Mouse (Mus musculus) ES-E14 (cell line): ENCODE measurements around the gene Gm17482. TPM values are rescaled to one million over a fixed set of nuclear protein-coding genes. Genes with fewer than 3 reads are reported as not detected.
A peak's percentile ranks its signal among the peaks of the same experiment; 100 is the strongest.

ENCODE experiments used
- DNase-seq: peaks from one replicate; pipeline ENCODE4 v3.0.0-alpha.2; 2013; ENCODE audit warnings: low read depth, low spot score
- H3K27ac ChIP-seq: 2 replicates; pipeline ENCODE4 v1.5.1; 2012; ENCODE audit warnings: low read depth, mild to moderate bottlenecking, low read length, moderate library complexity, mixed read lengths; ENCODE audit not compliant: poor library complexity, insufficient read depth, severe bottlenecking
- H3K36me3 ChIP-seq: 2 replicates; pipeline ENCODE4 v1.6.1; 2012; ENCODE audit warnings: mild to moderate bottlenecking, low read length, moderate library complexity, mixed read lengths; ENCODE audit not compliant: control insufficient read depth, poor library complexity, insufficient read depth, severe bottlenecking
- H3K4me1 ChIP-seq, 2 experiments: fragments of 150-350 bp in 1 of 2; sonication (generic) in 1 of 2; 2 replicates each; pipeline ENCODE4 v1.6.1; 2012; ENCODE audit warnings: low read length in 2 of 2, mild to moderate bottlenecking in 1 of 2, mixed read lengths in 1 of 2; ENCODE audit not compliant: control insufficient read depth in 2 of 2, insufficient read depth in 2 of 2, poor library complexity in 1 of 2
- H3K4me3 ChIP-seq, 2 experiments: fragments of 150-350 bp in 1 of 2; sonication (generic) in 1 of 2; 2 replicates each; pipeline ENCODE4 v1.5.1; 2012; ENCODE audit warnings: low read length in 2 of 2, low read depth in 1 of 2, mild to moderate bottlenecking in 1 of 2, mixed read lengths in 1 of 2; ENCODE audit not compliant: insufficient read depth in 1 of 2, poor library complexity in 1 of 2, severe bottlenecking in 1 of 2
- H3K9ac ChIP-seq: 2 replicates; pipeline ENCODE4 v1.6.1; 2012; ENCODE audit warnings: low read depth, mild to moderate bottlenecking, low read length, mixed read lengths; ENCODE audit not compliant: poor library complexity, insufficient read depth, severe bottlenecking
- H3K9me3 ChIP-seq: fragments of 150-350 bp; sonication (generic); 2 replicates; pipeline ENCODE4 v1.6.1; 2012; ENCODE audit warnings: low read depth, mild to moderate bottlenecking, low read length; ENCODE audit not compliant: control insufficient read depth, insufficient read depth
- CHD2 ChIP-seq: IDR thresholded peaks from 2 replicates; pipeline ENCODE4 v1.6.1; 2014; ENCODE audit warnings: mild to moderate bottlenecking, low read depth, low read length, inconsistent platforms
- HCFC1 ChIP-seq: IDR thresholded peaks from 2 replicates; pipeline ENCODE4 v1.6.1; 2012; ENCODE audit warnings: low read length, inconsistent platforms, borderline replicate concordance; ENCODE audit not compliant: insufficient read depth
- MAFK ChIP-seq: IDR thresholded peaks from 2 replicates; pipeline ENCODE4 v1.6.1; 2014; ENCODE audit warnings: mild to moderate bottlenecking, low read depth, low read length, inconsistent platforms; ENCODE audit not compliant: insufficient read depth
- ZC3H11A ChIP-seq: IDR thresholded peaks from 2 replicates; pipeline ENCODE4 v1.6.1; 2012; ENCODE audit warnings: low read depth, mild to moderate bottlenecking, inconsistent platforms, low read length, borderline replicate concordance
- ZNF384 ChIP-seq: IDR thresholded peaks from 2 replicates; pipeline ENCODE4 v1.6.1; 2012; ENCODE audit warnings: low read depth, low read length, inconsistent platforms
- in situ Hi-C, 2 experiments: fragments of 600-800 bp; cut with MboI; formaldehyde crosslinking; loops; one replicate each; pipeline ENCODE4 v1.15.1; 2025; ENCODE audit warnings: low sequenced_read_pairs in 2 of 2, inconsistent platforms in 1 of 2; ENCODE audit not compliant: unreplicated experiment in 2 of 2
- total RNA-seq: library from RNA; depleted of rRNA; stranded (reverse); fragments of 300-350 nt; gene quantifications from 2 replicates; pipeline ENCODE4 v1.2.3, GENCODE M21; 2012

Gene Gm17482
- total RNA-seq, 1 experiment = not detected

DNA sequence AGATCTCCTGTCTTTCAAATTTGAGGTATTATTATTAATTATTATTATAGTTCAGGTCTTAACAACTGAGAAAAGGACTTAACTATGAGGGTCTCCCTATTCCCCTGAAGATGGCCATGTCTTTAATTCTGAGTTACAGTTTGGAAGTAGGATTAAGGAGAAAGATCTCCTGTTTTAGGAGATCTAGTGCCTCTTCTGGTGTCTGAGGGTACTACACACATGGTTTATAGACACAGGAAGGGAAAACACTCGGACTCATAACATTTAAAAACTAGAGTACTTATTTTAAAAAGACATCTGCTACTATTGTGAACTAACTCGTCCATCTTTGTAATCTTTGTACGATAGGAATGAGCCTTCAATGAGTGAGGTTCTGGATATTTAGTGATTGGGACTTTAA lies 24.1 kb upstream of the Gm17482 start:
- no peak overlapping the region for H3K9ac ChIP-seq
- in situ Hi-C loops = no loop called here

DNA sequence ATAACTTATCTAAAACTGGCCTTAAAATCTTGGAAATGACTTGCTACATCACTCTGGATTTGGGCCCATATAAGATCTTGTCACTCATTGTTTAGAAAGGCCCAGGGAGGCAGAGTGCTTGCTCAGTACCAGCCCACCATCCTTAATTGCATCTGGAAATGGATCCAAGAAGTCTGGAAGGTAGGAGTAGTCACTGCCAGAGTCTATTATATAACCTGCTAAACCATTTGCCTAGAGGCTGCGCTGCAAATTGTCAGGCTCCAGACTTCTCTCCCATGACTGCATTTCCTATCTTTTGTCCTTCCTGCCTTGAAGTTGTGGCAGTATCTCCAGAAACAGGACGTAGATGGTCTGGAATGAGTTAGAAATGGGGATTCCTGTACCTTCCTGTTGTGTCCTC lies 17.0 kb upstream of the Gm17482 start:
- in situ Hi-C loops = no loop called here
- Histone ChIP-seq H3K36me3 (no peaks in the 10 kb centered on the region), H3K4me3 (no peak overlapping the region), H3K27ac (no peak overlapping the region), H3K9ac (no peak overlapping the region), H3K9me3 (no peaks in the 10 kb centered on the region), H3K4me1 (no peaks in the 10 kb centered on the region)
- TF ChIP-seq ZC3H11A (no peak), CHD2 (no peak), MAFK (no peak), ZNF384 (no peak), HCFC1 (no peak)
- no peak for DNase-seq

More for the DNA sequence above, 24.1 kb upstream of the Gm17482 start:
- no peaks in the 10 kb centered on the region for H3K9me3 ChIP-seq
- TF ChIP-seq CHD2 (no peak), MAFK (no peak), ZNF384 (no peak), HCFC1 (no peak), ZC3H11A (no peak)
- peak; percentile 28 for DNase-seq
- H3K4me1 ChIP-seq = no peaks in the 10 kb centered on the region
- H3K36me3 ChIP-seq = no peaks in the 10 kb centered on the region
- no peak overlapping the region for H3K27ac ChIP-seq
- no peak overlapping the region for H3K4me3 ChIP-seq

DNA sequence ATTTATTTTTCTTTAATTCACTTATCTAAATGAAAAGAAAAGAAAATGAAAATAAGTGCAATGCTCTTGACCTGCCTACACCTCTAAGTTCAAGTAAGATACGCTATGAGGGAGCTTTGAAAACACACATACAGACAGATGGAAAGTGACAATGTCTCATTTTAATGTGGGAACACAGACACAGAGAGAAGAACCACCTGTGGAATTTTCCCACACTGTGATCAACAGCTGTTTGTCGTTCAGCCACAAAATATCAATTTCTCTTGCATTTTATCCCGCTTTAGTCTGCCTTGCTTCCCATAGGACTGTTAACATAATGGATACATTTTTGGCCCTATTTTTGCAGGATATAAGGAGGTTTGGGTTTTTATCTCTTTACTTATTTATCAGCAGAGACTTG lies 16.3 kb upstream of the Gm17482 start:
- H3K36me3 ChIP-seq = no peaks in the 10 kb centered on the region
- no peaks in the 10 kb centered on the region for H3K9me3 ChIP-seq
- no peak overlapping the region for H3K27ac ChIP-seq
- no peak for DNase-seq
- no peak for TF ChIP-seq HCFC1
- TF ChIP-seq MAFK = no peak
- no peak for TF ChIP-seq ZC3H11A
- TF ChIP-seq ZNF384 = no peak
- no peak for TF ChIP-seq CHD2
- H3K4me3 ChIP-seq = no peak overlapping the region
- no peaks in the 10 kb centered on the region for H3K4me1 ChIP-seq
- no peak overlapping the region for H3K9ac ChIP-seq
- in situ Hi-C loops = no loop called here

- Histone ChIP-seq H3K27ac (no peak overlapping the region), H3K9me3 (no peaks in the 10 kb centered on the region), H3K4me3 (no peak overlapping the region), H3K4me1 (no peaks in the 10 kb centered on the region), H3K36me3 (no peaks in the 10 kb centered on the region), H3K9ac (no peak overlapping the region)
- no peak for TF ChIP-seq HCFC1
- TF ChIP-seq CHD2 = no peak
- no peak for TF ChIP-seq ZNF384
- TF ChIP-seq MAFK = no peak
- no peak for TF ChIP-seq ZC3H11A
- in situ Hi-C loops = no loop called here
- DNase-seq = no peak
Observed at GRCm38 (mm10) chr6:115212132-115212903, 14.8 kb upstream of the Gm17482 start.

- no peak for DNase-seq
- Histone ChIP-seq H3K4me3 (no peak overlapping the region), H3K9me3 (no peaks in the 10 kb centered on the region), H3K9ac (no peak overlapping the region), H3K36me3 (no peaks in the 10 kb centered on the region), H3K4me1 (no peaks in the 10 kb centered on the region), H3K27ac (no peak overlapping the region)
- in situ Hi-C loops = no loop called here
- TF ChIP-seq CHD2 (no peak), ZC3H11A (no peak), MAFK (no peak), ZNF384 (no peak), HCFC1 (no peak)
Observed at GRCm38 (mm10) chr6:115213129-115213528, 14.0 kb upstream of the Gm17482 start.
